Mouse (Mus musculus): ENCODE data around the gene Adig. TPM values are rescaled to one million over a fixed set of nuclear protein-coding genes. Genes with fewer than 3 reads are reported as not detected.

Adig gene
- polyA plus RNA-seq, 1 experiment from 2014 or later = not detected

GRCm38 (mm10) chr2:158513821-158514336 lies 11.5 kb downstream of the Adig start:
- Histone ChIP-seq H3K4me3 (no peak overlapping the region), H3K27me3 (ENCODE audit: insufficient read depth, poor library complexity, severe bottlenecking) (no peaks in the 10 kb centered on the region), H3K27ac (no peak overlapping the region), H3K36me3 (no peaks in the 10 kb centered on the region), H3K9me3 (no peaks in the 10 kb centered on the region), H3K4me1 (replicated peaks) (no peaks in the 10 kb centered on the region)
- 86% methylated on average over 12 of the region's 12 CpGs for WGBS
- DNase-seq (ENCODE audit: low spot score) = no peak

- Histone ChIP-seq H3K4me1 (replicated peaks) (no peaks in the 10 kb centered on the region), H3K4me3 (no peak overlapping the region), H3K9me3 (0 out of 2 replicates have a peak, but pooled peaks cover 3% of the 10 kb centered on the region), H3K36me3 (no peaks in the 10 kb centered on the region), H3K27ac (no peak overlapping the region), H3K27me3 (ENCODE audit: insufficient read depth, poor library complexity, severe bottlenecking) (no peaks in the 10 kb centered on the region)
- 77% methylated on average over 6 of the region's 6 CpGs for WGBS
- no peak for DNase-seq (ENCODE audit: low spot score)
Observed at GRCm38 (mm10) chr2:158518583-158518982, 16.2 kb downstream of the Adig start.

- Histone ChIP-seq H3K27ac (no peak overlapping the region), H3K4me3 (no peak overlapping the region), H3K36me3 (no peaks in the 10 kb centered on the region), H3K4me1 (replicated peaks) (no peaks in the 10 kb centered on the region), H3K27me3 (ENCODE audit: insufficient read depth, poor library complexity, severe bottlenecking) (no peaks in the 10 kb centered on the region), H3K9me3 (0 out of 2 replicates have a peak, but pooled peaks cover 3% of the 10 kb centered on the region)
- no peak for DNase-seq (ENCODE audit: low spot score)
- 83% methylated on average over 11 of the region's 11 CpGs for WGBS
Observed at GRCm38 (mm10) chr2:158519071-158519470, 16.7 kb downstream of the Adig start.

GRCm38 (mm10) chr2:158519800-158520199 lies 17.4 kb downstream of the Adig start:
- no peak for DNase-seq (ENCODE audit: low spot score)

GRCm38 (mm10) chr2:158523060-158523459 lies 20.6 kb downstream of the Adig start:
- Histone ChIP-seq H3K9me3 (0 out of 2 replicates have a peak, but pooled peaks cover 3% of the 10 kb centered on the region), H3K36me3 (no peaks in the 10 kb centered on the region), H3K4me3 (no peak overlapping the region), H3K27me3 (ENCODE audit: insufficient read depth, poor library complexity, severe bottlenecking) (no peaks in the 10 kb centered on the region), H3K27ac (no peak overlapping the region), H3K4me1 (replicated peaks) (no peaks in the 10 kb centered on the region)
- no peak for DNase-seq (ENCODE audit: low spot score)
- WGBS = 84% methylated on average over 8 of the region's 8 CpGs

More at GRCm38 (mm10) chr2:158519800-158520199, 17.4 kb downstream of the Adig start:
- Histone ChIP-seq H3K27ac (no peak overlapping the region), H3K9me3 (0 out of 2 replicates have a peak, but pooled peaks cover 3% of the 10 kb centered on the region), H3K36me3 (no peaks in the 10 kb centered on the region), H3K4me3 (no peak overlapping the region), H3K4me1 (replicated peaks) (no peaks in the 10 kb centered on the region), H3K27me3 (ENCODE audit: insufficient read depth, poor library complexity, severe bottlenecking) (no peaks in the 10 kb centered on the region)
- 75% methylated on average over 6 of the region's 6 CpGs for WGBS

GRCm38 (mm10) chr2:158524129-158524860 lies 21.9 kb downstream of the Adig start:
- no peaks in the 10 kb centered on the region for H3K27me3 ChIP-seq (ENCODE audit: insufficient read depth, poor library complexity, severe bottlenecking)
- no peaks in the 10 kb centered on the region for H3K4me1 ChIP-seq (replicated peaks)
- DNase-seq (ENCODE audit: low spot score) = no peak
- H3K36me3 ChIP-seq = no peaks in the 10 kb centered on the region
- no peak overlapping the region for H3K4me3 ChIP-seq
- WGBS = 84% methylated on average over 16 of the region's 16 CpGs
- H3K9me3 ChIP-seq = 0 out of 2 replicates have a peak, but pooled peaks cover 3% of the 10 kb centered on the region
- no peak overlapping the region for H3K27ac ChIP-seq

GRCm38 (mm10) chr2:158534090-158534489 lies 31.7 kb downstream of the Adig start:
- H3K4me1 ChIP-seq (replicated peaks) = peaks cover 3% of the 10 kb centered on the region; the same call in 1 of the 2 replicates
- H3K36me3 ChIP-seq = no peaks in the 10 kb centered on the region
- WGBS = 4% methylated on average over 4 of the region's 4 CpGs
- H3K9me3 ChIP-seq = 0 out of 2 replicates have a peak, but pooled peaks cover 3% of the 10 kb centered on the region
- H3K4me3 ChIP-seq = no peak overlapping the region
- no peak overlapping the region for H3K27ac ChIP-seq
- no peaks in the 10 kb centered on the region for H3K27me3 ChIP-seq (ENCODE audit: insufficient read depth, poor library complexity, severe bottlenecking)
- DNase-seq (ENCODE audit: low spot score) = peak; percentile 62

GRCm38 (mm10) chr2:158534559-158534958 lies 32.1 kb downstream of the Adig start:
- no peaks in the 10 kb centered on the region for H3K36me3 ChIP-seq
- peaks cover 7% of the 10 kb centered on the region; the same call in 1 of the 2 replicates for H3K4me1 ChIP-seq (replicated peaks)
- 76% methylated on average over 8 of the region's 8 CpGs for WGBS
- H3K9me3 ChIP-seq = 0 out of 2 replicates have a peak, but pooled peaks cover 3% of the 10 kb centered on the region
- H3K27me3 ChIP-seq (ENCODE audit: insufficient read depth, poor library complexity, severe bottlenecking) = no peaks in the 10 kb centered on the region
- no peak overlapping the region for H3K27ac ChIP-seq
- no peak overlapping the region for H3K4me3 ChIP-seq
- no peak for DNase-seq (ENCODE audit: low spot score)

- Histone ChIP-seq H3K36me3 (no peaks in the 10 kb centered on the region), H3K9me3 (no peaks in the 10 kb centered on the region), H3K4me3 (peak overlapping the region; percentile 29), H3K27me3 (ENCODE audit: insufficient read depth, poor library complexity, severe bottlenecking) (no peaks in the 10 kb centered on the region), H3K27ac (peak overlapping the region; percentile 68), H3K4me1 (replicated peaks) (peaks cover 9% of the 10 kb centered on the region; the same call in 1 of the 2 replicates)
- 54% methylated on average over 24 of the region's 24 CpGs for WGBS
- DNase-seq (ENCODE audit: low spot score) = peak; percentile 58
Observed at GRCm38 (mm10) chr2:158539433-158540305, 37.3 kb downstream of the Adig start.

GRCm38 (mm10) chr2:158541286-158541685 lies 38.9 kb downstream of the Adig start:
- Histone ChIP-seq H3K27me3 (ENCODE audit: insufficient read depth, poor library complexity, severe bottlenecking) (no peaks in the 10 kb centered on the region), H3K27ac (no peak overlapping the region), H3K36me3 (no peaks in the 10 kb centered on the region), H3K9me3 (no peaks in the 10 kb centered on the region), H3K4me3 (no peak overlapping the region), H3K4me1 (replicated peaks) (peaks cover 10% of the 10 kb centered on the region)
- WGBS = 48% methylated on average over 4 of the region's 4 CpGs
- DNase-seq (ENCODE audit: low spot score) = no peak

- Histone ChIP-seq H3K27ac (no peak overlapping the region), H3K27me3 (ENCODE audit: insufficient read depth, poor library complexity, severe bottlenecking) (peaks cover 28% of the 10 kb centered on the region), H3K4me1 (replicated peaks) (peaks cover 9% of the 10 kb centered on the region), H3K36me3 (no peaks in the 10 kb centered on the region), H3K4me3 (no peak overlapping the region), H3K9me3 (no peaks in the 10 kb centered on the region)
- WGBS = 72% methylated on average over 2 of the region's 2 CpGs
- DNase-seq (ENCODE audit: low spot score) = no peak
Observed at GRCm38 (mm10) chr2:158545266-158545665, 42.9 kb downstream of the Adig start.

GRCm38 (mm10) chr2:158546751-158547150 lies 44.3 kb downstream of the Adig start:
- DNase-seq (ENCODE audit: low spot score) = peak; percentile 89
- no peak overlapping the region for H3K4me3 ChIP-seq
- WGBS = 4% methylated on average over 17 of the region's 17 CpGs
- H3K27ac ChIP-seq = peak overlapping the region; percentile 71
- no peaks in the 10 kb centered on the region for H3K36me3 ChIP-seq
- no peaks in the 10 kb centered on the region for H3K9me3 ChIP-seq
- peaks cover 9% of the 10 kb centered on the region for H3K4me1 ChIP-seq (replicated peaks)
- peaks cover 43% of the 10 kb centered on the region for H3K27me3 ChIP-seq (ENCODE audit: insufficient read depth, poor library complexity, severe bottlenecking)

Data from hindbrain, embryonic 10.5 days (tissue).